Mouse (Mus musculus) frontal cortex, postnatal 14 days (tissue): ENCODE results near the gene Fyco1.
"Not testable (repeated sequence)": the region's sequence is repeated elsewhere in the genome, so short reads cannot be mapped to it uniquely, and the experiment has no call there.

ENCODE experiments used
- DNase-seq, 2 experiments: peaks; one replicate each; pipeline ENCODE4 v3.0.0; 2022; ENCODE audit warnings: low spot score in 2 of 2

Gene Fyco1

GRCm38 (mm10) chr9:123749687-123750086 lies 102.0 kb downstream of the Fyco1 start:
- DNase-seq, result not testable (repeated sequence)

GRCm38 (mm10) chr9:123740799-123741198 lies 110.9 kb downstream of the Fyco1 start:
- DNase-seq, result no peak
